In the genomic region with DNA sequence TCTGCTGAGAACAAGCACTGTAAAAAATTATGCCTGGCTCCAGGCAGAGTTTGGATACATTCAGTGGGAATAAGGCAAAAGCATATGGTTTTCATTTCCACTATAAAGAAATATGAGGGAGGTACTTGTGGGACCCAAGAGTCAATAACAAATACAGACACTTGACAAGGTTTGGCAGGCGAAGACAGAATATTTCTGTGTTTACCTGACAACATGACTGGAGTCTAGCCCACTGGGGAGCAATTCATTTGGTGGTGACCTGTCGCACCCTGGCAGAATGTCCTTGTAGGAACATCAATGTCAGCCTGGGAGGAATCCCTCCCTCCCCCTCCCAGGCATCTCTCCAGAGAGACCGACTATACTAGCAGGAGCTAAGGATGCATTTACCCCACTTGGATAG, we compare ENCODE assay signal across 25 mouse cellular contexts.
DNase-seq lines count a peak whose midpoint lies in the region; ATAC-seq and TF ChIP-seq lines count a peak whose summit lies in the region.
"Had no signal": no experiment of that assay in that cellular context is flagged by ENCODE, and none has a peak within 500 bp of the region (broad histone marks: within the 10 kb centered on the region; RNA-seq: fewer than 3 reads in every experiment).

No protein-coding gene starts in this region.

- intact Hi-C loops in left cerebral cortex, postnatal 36 days (cut with DNase I), result no loop called here

- H3K27me3 ChIP-seq in forebrain, postnatal 0 days (ENCODE audit: insufficient read depth, low read length), result peaks cover 18% of the 10 kb centered on the region
- no peaks in the 10 kb centered on the region for H3K27me3 ChIP-seq in forebrain, embryonic 11.5 days (ENCODE audit: control insufficient read depth, insufficient read depth, low read length)
- no peaks in the 10 kb centered on the region for H3K27me3 ChIP-seq in lung, embryonic 14.5 days (ENCODE audit: insufficient read depth, low read length)
- 0 out of 2 replicates have a peak, but pooled peaks cover 4% of the 10 kb centered on the region for H3K27me3 ChIP-seq in embryonic facial prominence, embryonic 12.5 days
- no peaks in the 10 kb centered on the region for H3K27me3 ChIP-seq in limb, embryonic 14.5 days (ENCODE audit: control insufficient read depth, insufficient read depth, low read length)
- H3K27me3 ChIP-seq: neural tube, embryonic 12.5 days had no signal

- H3K9ac ChIP-seq in forebrain, postnatal 0 days, result no peak overlapping the region
- no peak overlapping the region for H3K9ac ChIP-seq in forebrain, embryonic 11.5 days (ENCODE audit: low read length)
- no peak overlapping the region for H3K9ac ChIP-seq in lung, embryonic 14.5 days
- H3K9ac ChIP-seq in embryonic facial prominence, embryonic 12.5 days, result no peak overlapping the region
- no peak overlapping the region for H3K9ac ChIP-seq in limb, embryonic 14.5 days (ENCODE audit: low read depth, low read length, severe bottlenecking)
- H3K9ac ChIP-seq: midbrain, embryonic 13.5 days; neural tube, embryonic 12.5 days had no signal

- H3K4me2 ChIP-seq in forebrain, postnatal 0 days (ENCODE audit: low read depth), result no peak overlapping the region
- no peak overlapping the region for H3K4me2 ChIP-seq in forebrain, embryonic 11.5 days (ENCODE audit: low read depth, low read length, severe bottlenecking)
- no peak overlapping the region for H3K4me2 ChIP-seq in lung, embryonic 14.5 days
- H3K4me2 ChIP-seq in embryonic facial prominence, embryonic 12.5 days (replicated peaks), result no peak overlapping the region
- H3K4me2 ChIP-seq in limb, embryonic 14.5 days (replicated peaks; ENCODE audit: low read depth, low read length, severe bottlenecking), result no peak overlapping the region
- H3K4me2 ChIP-seq: heart, embryonic 11.5 days; midbrain, embryonic 13.5 days; neural tube, embryonic 12.5 days had no signal

- H3K4me3 ChIP-seq in forebrain, postnatal 0 days (ENCODE audit: low read depth, low read length), result no peak overlapping the region
- no peak overlapping the region for H3K4me3 ChIP-seq in forebrain, embryonic 11.5 days (ENCODE audit: low read depth, low read length)
- H3K4me3 ChIP-seq in lung, embryonic 14.5 days (ENCODE audit: low read depth, low read length), result no peak overlapping the region
- no peak overlapping the region for H3K4me3 ChIP-seq in embryonic facial prominence, embryonic 12.5 days
- no peak overlapping the region for H3K4me3 ChIP-seq in limb, embryonic 14.5 days (replicated peaks; ENCODE audit: low read length)
- H3K4me3 ChIP-seq: forebrain, embryonic 10.5 days; midbrain, embryonic 13.5 days; neural tube, embryonic 12.5 days had no signal

- no peaks in the 10 kb centered on the region for H3K36me3 ChIP-seq in forebrain, postnatal 0 days (ENCODE audit: insufficient read depth)
- no peaks in the 10 kb centered on the region for H3K36me3 ChIP-seq in forebrain, embryonic 11.5 days (ENCODE audit: control insufficient read depth, insufficient read depth, low read length)
- no peaks in the 10 kb centered on the region for H3K36me3 ChIP-seq in lung, embryonic 14.5 days (ENCODE audit: insufficient read depth)
- no peaks in the 10 kb centered on the region for H3K36me3 ChIP-seq in embryonic facial prominence, embryonic 12.5 days
- no peaks in the 10 kb centered on the region for H3K36me3 ChIP-seq in limb, embryonic 14.5 days (ENCODE audit: control insufficient read depth, insufficient read depth, low read length)
- H3K36me3 ChIP-seq: forebrain, embryonic 10.5 days; G1E; midbrain, embryonic 13.5 days; neural tube, embryonic 12.5 days had no signal

- no peak for TF ChIP-seq POLR2A in limb, embryonic 14.5 days (IDR thresholded peaks at IDR 0.05; ENCODE audit: borderline replicate concordance, extremely low read depth, insufficient read depth, insufficient read length)

- WGBS in forebrain, postnatal 0 days, result 61% methylated on average over 3 of the region's 3 CpGs
- 90% methylated on average over 3 of the region's 3 CpGs for WGBS in forebrain, embryonic 11.5 days
- WGBS in lung, embryonic 14.5 days, result 45% methylated on average over 3 of the region's 3 CpGs
- 36% methylated on average over 3 of the region's 3 CpGs for WGBS in embryonic facial prominence, embryonic 12.5 days
- WGBS in limb, embryonic 14.5 days, result 38% methylated on average over 3 of the region's 3 CpGs

- no peak overlapping the region for H3K27ac ChIP-seq in forebrain, postnatal 0 days (ENCODE audit: low read depth, low read length)
- H3K27ac ChIP-seq in forebrain, embryonic 11.5 days (ENCODE audit: low read depth, low read length), result no peak overlapping the region
- H3K27ac ChIP-seq in lung, embryonic 14.5 days (ENCODE audit: low read depth), result no peak overlapping the region
- 0 out of 2 replicates have a peak overlapping the region, but pooled peaks have one; percentile 32 for H3K27ac ChIP-seq in embryonic facial prominence, embryonic 12.5 days
- H3K27ac ChIP-seq in limb, embryonic 14.5 days (replicated peaks; ENCODE audit: low read depth, low read length), result no peak overlapping the region
- H3K27ac ChIP-seq: forebrain, embryonic 10.5 days; midbrain, embryonic 13.5 days; neural tube, embryonic 12.5 days had no signal

- H3K4me1 ChIP-seq in forebrain, postnatal 0 days (ENCODE audit: insufficient read depth), result no peaks in the 10 kb centered on the region
- no peaks in the 10 kb centered on the region for H3K4me1 ChIP-seq in forebrain, embryonic 11.5 days (replicated peaks; ENCODE audit: control insufficient read depth, insufficient read depth, low read length)
- H3K4me1 ChIP-seq in lung, embryonic 14.5 days (ENCODE audit: insufficient read depth), result no peaks in the 10 kb centered on the region
- peaks cover 9% of the 10 kb centered on the region; the same call in 1 of the 2 replicates for H3K4me1 ChIP-seq in embryonic facial prominence, embryonic 12.5 days
- H3K4me1 ChIP-seq in limb, embryonic 14.5 days (ENCODE audit: control insufficient read depth, insufficient read depth, low read length), result peaks cover 6% of the 10 kb centered on the region; the same call in 1 of the 2 replicates

- no peaks in the 10 kb centered on the region for H3K9me3 ChIP-seq in forebrain, postnatal 0 days (ENCODE audit: low read length)
- H3K9me3 ChIP-seq in forebrain, embryonic 11.5 days (ENCODE audit: control insufficient read depth, low read length), result no peaks in the 10 kb centered on the region
- H3K9me3 ChIP-seq in lung, embryonic 14.5 days (ENCODE audit: low read depth, low read length), result no peaks in the 10 kb centered on the region
- no peaks in the 10 kb centered on the region for H3K9me3 ChIP-seq in embryonic facial prominence, embryonic 12.5 days
- H3K9me3 ChIP-seq in limb, embryonic 14.5 days (ENCODE audit: control insufficient read depth, low read length), result no peaks in the 10 kb centered on the region
- H3K9me3 ChIP-seq: forebrain, embryonic 10.5 days; midbrain, embryonic 13.5 days; neural tube, embryonic 12.5 days had no signal

- no peak for ATAC-seq in forebrain, postnatal 0 days
- no peak for ATAC-seq in forebrain, embryonic 11.5 days (replicated peaks; ENCODE audit: low FRiP score)
- no peak for ATAC-seq in lung, embryonic 14.5 days (ENCODE audit: insufficient read depth)
- peak; percentile 74; the same call in 1 of the 2 replicates for ATAC-seq in embryonic facial prominence, embryonic 12.5 days (ENCODE audit: insufficient number of reproducible peaks, insufficient read depth, low FRiP score, low TSS enrichment)
- peak; percentile 80 for ATAC-seq in limb, embryonic 14.5 days (ENCODE audit: low FRiP score, low read depth)
- no peak for ATAC-seq in megakaryocyte, adult 5-6 weeks (ENCODE audit: poor library complexity, severe bottlenecking)
- ATAC-seq: midbrain, embryonic 13.5 days; Patski had no signal

- DNase-seq in forebrain, postnatal 0 days, result peak; percentile 24
- DNase-seq in forebrain, embryonic 11.5 days (ENCODE audit: low spot score), result no peak
- DNase-seq in lung, embryonic 14.5 days, result peak; percentile 32
- no peak for DNase-seq in lung, adult 18-20 months
- peak; percentile 74 for DNase-seq in limb, embryonic 14.5 days (ENCODE audit: low spot score)
- DNase-seq in left cerebral cortex, postnatal 36 days (ENCODE audit: low spot score in 2 of 2), result no peak
- DNase-seq: adrenal gland, postnatal 36 days; B cell, adult 2 months; cerebellum, adult 18-20 months; cerebellum, postnatal 25 days; kidney, adult 11 months; kidney, postnatal 10 days; layer of hippocampus, postnatal 36 days; lung, postnatal 10 days; retina, postnatal 1 day; right cerebral cortex, postnatal 25 days; spleen, adult 18-20 months had no signal

- no peak for TF ChIP-seq CTCF in forebrain, postnatal 0 days (IDR thresholded peaks at IDR 0.05; ENCODE audit: low read depth)
- TF ChIP-seq CTCF in lung, embryonic 14.5 days (IDR thresholded peaks at IDR 0.05; ENCODE audit: low read depth), result no peak

Comparison
In these comparisons a context has a peak if more than half of its experiments do, and no peak if none do; other contexts are left out.
1. DNase-seq: peak in forebrain, postnatal 0 days (single experiment), lung, embryonic 14.5 days (single experiment) and limb, embryonic 14.5 days (single experiment); none in forebrain, embryonic 11.5 days (single experiment), lung, adult 18-20 months (0 of 2) and left cerebral cortex, postnatal 36 days (0 of 2).
2. ATAC-seq: peak in embryonic facial prominence, embryonic 12.5 days (single experiment) and limb, embryonic 14.5 days (single experiment); none in forebrain, postnatal 0 days (single experiment), forebrain, embryonic 11.5 days (single experiment), lung, embryonic 14.5 days (single experiment) and megakaryocyte, adult 5-6 weeks (single experiment).